Mouse (Mus musculus): ENCODE measurements at regions not wholly inside any gene's neighbourhood (a gene's known extent, or its start where the extent isn't known, plus 50 kb on each side); places are given as distances from the start of the nearest gene placed in this dataset.

- DNase-seq (ENCODE audit: low spot score in 2 of 2), result peak; percentile 56 to 72
- intact Hi-C loops (cut with DNase I), result no loop called here
Observed at GRCm38 (mm10) chr8:88417307-88418095, 55.5 kb upstream of the Brd7 start.

- no peak for DNase-seq (ENCODE audit: low spot score in 2 of 2)
Observed at GRCm38 (mm10) chr8:88423264-88423663, 61.3 kb upstream of the Brd7 start.

GRCm38 (mm10) chr8:88428560-88428959 lies 66.6 kb upstream of the Brd7 start:
- no peak for DNase-seq (ENCODE audit: low spot score in 2 of 2)
- intact Hi-C loops (cut with DNase I), result no loop called here

More at GRCm38 (mm10) chr8:88423264-88423663, 61.3 kb upstream of the Brd7 start:
- intact Hi-C loops (cut with DNase I), result no loop called here

- DNase-seq (ENCODE audit: low spot score in 2 of 2), result no peak
- intact Hi-C loops (cut with DNase I), result no loop called here
Observed at GRCm38 (mm10) chr8:88431389-88431788, 69.4 kb upstream of the Brd7 start.

- no peak for DNase-seq (ENCODE audit: low spot score in 2 of 2)
- intact Hi-C loops (cut with DNase I), result no loop called here
Observed at GRCm38 (mm10) chr8:88435686-88436085, 73.7 kb upstream of the Brd7 start.

- no peak for DNase-seq (ENCODE audit: low spot score in 2 of 2)
- intact Hi-C loops (cut with DNase I), result no loop called here
Observed at GRCm38 (mm10) chr8:88440219-88440618, 78.2 kb upstream of the Brd7 start.

- DNase-seq (ENCODE audit: low spot score in 2 of 2), result no peak
- intact Hi-C loops (cut with DNase I), result no loop called here
Observed at GRCm38 (mm10) chr8:88443397-88443796, 77.8 kb upstream of the Nkd1 start.

- intact Hi-C loops (cut with DNase I), result no loop called here
- DNase-seq (ENCODE audit: low spot score in 2 of 2), result no peak
Observed at GRCm38 (mm10) chr8:88447406-88447805, 73.7 kb upstream of the Nkd1 start.

- no peak for DNase-seq (ENCODE audit: low spot score in 2 of 2)
- intact Hi-C loops (cut with DNase I), result no loop called here
Observed at GRCm38 (mm10) chr8:88447844-88448535, 73.2 kb upstream of the Nkd1 start.

GRCm38 (mm10) chr8:88449001-88449400 lies 72.2 kb upstream of the Nkd1 start:
- intact Hi-C loops (cut with DNase I), result no loop called here
- DNase-seq (ENCODE audit: low spot score in 2 of 2), result no peak

GRCm38 (mm10) chr8:88449534-88449933 lies 71.6 kb upstream of the Nkd1 start:
- DNase-seq (ENCODE audit: low spot score in 2 of 2), result no peak
- intact Hi-C loops (cut with DNase I), result no loop called here

- intact Hi-C loops (cut with DNase I), result loop anchor here (5.0 kb wide), 3 partner anchors 71 to 176 kb away; partner anchors contain the start of genes Brd7 and Nkd1
- DNase-seq (ENCODE audit: low spot score in 2 of 2), result no peak
Observed at GRCm38 (mm10) chr8:88450864-88451657, 70.1 kb upstream of the Nkd1 start.

GRCm38 (mm10) chr8:88451658-88452500 lies 69.3 kb upstream of the Nkd1 start:
- intact Hi-C loops (cut with DNase I), result loop anchor here (5.0 kb wide), 3 partner anchors 70 to 175 kb away; partner anchors contain the start of genes Brd7 and Nkd1
- DNase-seq (ENCODE audit: low spot score in 2 of 2), result no peak

- no peak for DNase-seq (ENCODE audit: low spot score in 2 of 2)
- intact Hi-C loops (cut with DNase I), result loop anchor here (5.0 kb wide), 3 partner anchors 70 to 175 kb away; partner anchors contain the start of genes Brd7 and Nkd1
Observed at GRCm38 (mm10) chr8:88452501-88452847, 68.7 kb upstream of the Nkd1 start.

- peak; percentile 45 to 48 for DNase-seq (ENCODE audit: low spot score in 2 of 2)
- intact Hi-C loops (cut with DNase I), result loop anchor here (5.0 kb wide), 3 partner anchors 68 to 173 kb away; partner anchors contain the start of genes Brd7 and Nkd1
Observed at GRCm38 (mm10) chr8:88454048-88454696, 67.0 kb upstream of the Nkd1 start.

GRCm38 (mm10) chr8:88454906-88455305 lies 66.2 kb upstream of the Nkd1 start:
- intact Hi-C loops (cut with DNase I), result loop anchor here (5.0 kb wide), 3 partner anchors 67 to 172 kb away; partner anchors contain the start of genes Brd7 and Nkd1
- DNase-seq (ENCODE audit: low spot score in 2 of 2), result no peak

- intact Hi-C loops (cut with DNase I), result no loop called here
- DNase-seq (ENCODE audit: low spot score in 2 of 2), result no peak
Observed at GRCm38 (mm10) chr8:88455434-88456020, 65.6 kb upstream of the Nkd1 start.

GRCm38 (mm10) chr8:88459197-88459596 lies 62.0 kb upstream of the Nkd1 start:
- DNase-seq (ENCODE audit: low spot score in 2 of 2), result no peak
- intact Hi-C loops (cut with DNase I), result no loop called here

Measured in left cerebral cortex, postnatal 36 days (tissue).